ENCODE assay signal across 8 mouse cellular contexts in the genomic region with DNA sequence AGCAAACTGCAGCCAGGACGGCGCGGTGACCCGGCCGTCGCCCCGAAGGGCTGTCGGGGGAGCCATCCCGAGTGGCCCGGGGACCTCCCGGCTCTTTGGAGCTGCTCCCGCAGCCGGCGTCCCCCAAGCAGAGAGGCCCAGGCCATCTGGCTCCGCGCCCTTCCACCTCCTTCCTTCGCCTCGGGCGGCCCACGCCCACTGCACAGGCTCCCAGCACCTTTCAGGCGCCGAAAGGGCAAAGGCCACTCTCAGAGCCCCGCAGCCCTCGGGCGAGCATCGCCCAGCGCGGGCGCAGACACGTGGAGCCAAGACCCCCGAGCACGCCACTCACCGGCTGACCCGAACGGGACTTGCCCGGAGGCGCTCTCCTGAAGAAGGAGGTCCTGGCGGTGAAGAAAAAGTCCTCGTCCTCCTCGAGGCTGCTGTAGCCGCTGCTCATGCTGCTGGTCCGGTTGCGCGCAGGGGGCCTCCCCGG. TPM values are rescaled to one million over a fixed set of nuclear protein-coding genes. Genes with fewer than 3 reads are reported as not detected.
A peak's percentile ranks its signal among the peaks of the same experiment; 100 is the strongest.
DNase-seq lines count a peak whose midpoint lies in the region; ATAC-seq and TF ChIP-seq lines count a peak whose summit lies in the region.

No protein-coding gene starts in this region.

- H3K27me3 ChIP-seq in heart, adult 2 months (ENCODE audit: control insufficient read depth, insufficient read depth, low read length), result no peaks in the 10 kb centered on the region
- H3K27me3 ChIP-seq in kidney, adult 2 months (replicated peaks; ENCODE audit: control insufficient read depth, insufficient read depth, low read length), result no peaks in the 10 kb centered on the region
- H3K27me3 ChIP-seq in lung, embryonic 16.5 days (ENCODE audit: control insufficient read depth, insufficient read depth, low read depth, low read length), result no peaks in the 10 kb centered on the region

- H3K4me3 ChIP-seq in heart, adult 2 months, result peak overlapping the region; percentile 98
- peak overlapping the region; percentile 76 for H3K4me3 ChIP-seq in kidney, adult 2 months (ENCODE audit: insufficient read depth, low read depth, low read length)
- peak overlapping the region; percentile 72 for H3K4me3 ChIP-seq in lung, embryonic 16.5 days (ENCODE audit: low read length)

- peak overlapping the region; percentile 74 for H3K4me2 ChIP-seq in lung, embryonic 16.5 days (ENCODE audit: low read depth, low read length)

- peak overlapping the region; percentile 96 for H3K27ac ChIP-seq in heart, adult 2 months
- peak overlapping the region; percentile 91 for H3K27ac ChIP-seq in kidney, adult 2 months (ENCODE audit: insufficient read depth, low read depth, low read length)
- peak overlapping the region; percentile 88 for H3K27ac ChIP-seq in lung, embryonic 16.5 days (ENCODE audit: low read length)

- no peak for TF ChIP-seq CTCF in heart, adult 2 months (IDR thresholded peaks at IDR 0.05)
- TF ChIP-seq CTCF in kidney, adult 2 months (conservative IDR thresholded peaks at IDR 0.05; ENCODE audit: insufficient read depth, insufficient read length, low read depth, low read length), result no peak

- peak; percentile 41 for ATAC-seq in lung, embryonic 16.5 days (ENCODE audit: low read depth)

- no peak for TF ChIP-seq EP300 in heart, adult 2 months (IDR thresholded peaks at IDR 0.05; ENCODE audit: insufficient read depth, low read depth, low read length)

- WGBS in heart, adult 2 months, result under 1% methylated on average over 44 of the region's 45 CpGs
- under 1% methylated on average over 44 of the region's 45 CpGs for WGBS in kidney, adult 2 months
- WGBS in lung, embryonic 16.5 days, result 0% methylated on average over 44 of the region's 45 CpGs

- intact Hi-C loops in heart, adult 2 months (cut with DNase I), result loop anchor here (1.0 to 2.0 kb wide), 3 partner anchors 17 to 45 kb away; no protein-coding TSS in a partner anchor

- DNase-seq in retina, postnatal 7 days (ENCODE audit: low read depth, low spot score), result peak; percentile 27
- no peak for DNase-seq in retina, embryonic 14.5 days (ENCODE audit: low spot score)
- DNase-seq in embryo, embryonic 10 days (ENCODE audit: low spot score), result peak; percentile 76
- peak; percentile 83 to 86 for DNase-seq in heart, adult 2 months
- peak; percentile 86 for DNase-seq in kidney, adult 2 months
- DNase-seq in ovary, postnatal 10 days (ENCODE audit: low spot score), result peak; percentile 48
- DNase-seq in layer of hippocampus, postnatal 14 days (ENCODE audit: low spot score in 2 of 2), result no peak

- H3K79me2 ChIP-seq in heart, adult 2 months (replicated peaks; ENCODE audit: control insufficient read depth, insufficient read depth, low read length), result peaks cover 5% of the 10 kb centered on the region

- TF ChIP-seq POLR2A in heart, adult 2 months (IDR thresholded peaks at IDR 0.05; ENCODE audit: insufficient read depth, low read depth, low read length), result no peak; the same call in 1 of the 2 replicates
- TF ChIP-seq POLR2A in kidney, adult 2 months (IDR thresholded peaks at IDR 0.05; ENCODE audit: low read depth, low read length), result no peak

- peaks cover 3% of the 10 kb centered on the region; the same call in 1 of the 2 replicates for H3K36me3 ChIP-seq in heart, adult 2 months (ENCODE audit: control insufficient read depth, insufficient read depth, low read length)
- H3K36me3 ChIP-seq in kidney, adult 2 months (ENCODE audit: control insufficient read depth, insufficient read depth, low read length), result no peaks in the 10 kb centered on the region
- no peaks in the 10 kb centered on the region for H3K36me3 ChIP-seq in lung, embryonic 16.5 days (ENCODE audit: control insufficient read depth, insufficient read depth, low read length)

- peak overlapping the region; percentile 74 for H3K9ac ChIP-seq in heart, adult 2 months (ENCODE audit: low read depth, low read length)
- H3K9ac ChIP-seq in lung, embryonic 16.5 days (ENCODE audit: low read length), result peak overlapping the region; percentile 87

- H3K9me3 ChIP-seq in lung, embryonic 16.5 days (ENCODE audit: control insufficient read depth, low read length), result no peaks in the 10 kb centered on the region

- H3K4me1 ChIP-seq in heart, adult 2 months (ENCODE audit: control insufficient read depth, insufficient read depth, low read length), result peaks cover 13% of the 10 kb centered on the region
- H3K4me1 ChIP-seq in kidney, adult 2 months (ENCODE audit: control insufficient read depth, insufficient read depth, low read length), result peaks cover 13% of the 10 kb centered on the region; the same call in 1 of the 2 replicates
- H3K4me1 ChIP-seq in lung, embryonic 16.5 days (replicated peaks; ENCODE audit: control insufficient read depth, insufficient read depth, low read length), result peaks cover 39% of the 10 kb centered on the region

RNA-seq across cellular contexts. Expression of a gene that starts 0.4 kb away (rescaled TPM):
- 100 to 1,000 TPM; 134 to 135 TPM for total RNA-seq in heart, adult 2 months (2021)
- 69.4 and 121 TPM in 2 replicates for polyA plus RNA-seq in heart, adult 2 months (2012; rRNA removed)
- polyA plus RNA-seq in kidney, adult 2 months (2012; rRNA removed), result 31.1 and 35.3 TPM in 2 replicates
- 19.7 and 20.7 TPM in 2 replicates for polyA plus RNA-seq in lung, embryonic 16.5 days (2015; fragmentation: Nextera tagmentation; extraction: Ambion mirVana)
- 10 to 100 TPM; 12.0 to 12.6 TPM for total RNA-seq in layer of hippocampus, postnatal 14 days (2021)

Comparison
In these comparisons a context has a peak if more than half of its experiments do, and no peak if none do; other contexts are left out.
1. DNase-seq: peak in retina, postnatal 7 days (single experiment), embryo, embryonic 10 days (single experiment), heart, adult 2 months (2 of 2), kidney, adult 2 months (single experiment) and ovary, postnatal 10 days (single experiment); none in retina, embryonic 14.5 days (single experiment) and layer of hippocampus, postnatal 14 days (0 of 2).
2. Peak in every context shown above with its lines, with median percentiles within 50 percentile points of each other: H3K27ac ChIP-seq and H3K4me3 ChIP-seq.